Mouse (Mus musculus): ENCODE measurements around the gene Slc30a10. TPM values are rescaled to one million over a fixed set of nuclear protein-coding genes. Genes with fewer than 3 reads are reported as not detected.
A peak's percentile ranks its signal among the peaks of the same experiment; 100 is the strongest.

The Slc30a10 gene
- total RNA-seq, 2 experiments from 2014 or later, result 7.1 to 7.7 TPM

DNA sequence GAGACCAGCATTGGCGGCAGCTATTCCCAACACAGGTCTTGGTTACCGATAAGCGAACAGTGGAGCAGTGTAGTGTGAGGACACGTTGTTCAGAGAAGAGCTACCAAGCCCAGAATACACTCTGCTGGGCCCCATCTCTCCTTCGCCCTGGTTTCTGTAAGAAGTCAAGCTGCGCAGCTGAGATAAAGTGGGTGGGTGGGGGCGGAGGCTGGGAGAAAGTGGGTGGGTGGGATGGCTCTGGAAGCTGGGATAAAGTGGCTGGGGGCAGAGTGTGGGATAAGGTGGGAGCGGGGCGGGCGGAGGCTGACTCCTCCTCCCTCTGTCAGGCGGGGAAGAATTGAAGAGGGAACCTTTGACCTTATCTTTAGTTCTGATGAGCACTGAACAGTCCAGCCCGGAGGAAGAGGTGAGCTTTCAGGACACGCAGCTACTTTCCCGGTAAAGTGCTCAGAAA, 60.9 kb downstream of the Slc30a10 start:
- no peak for DNase-seq (ENCODE audit: low spot score in 2 of 2)

DNA sequence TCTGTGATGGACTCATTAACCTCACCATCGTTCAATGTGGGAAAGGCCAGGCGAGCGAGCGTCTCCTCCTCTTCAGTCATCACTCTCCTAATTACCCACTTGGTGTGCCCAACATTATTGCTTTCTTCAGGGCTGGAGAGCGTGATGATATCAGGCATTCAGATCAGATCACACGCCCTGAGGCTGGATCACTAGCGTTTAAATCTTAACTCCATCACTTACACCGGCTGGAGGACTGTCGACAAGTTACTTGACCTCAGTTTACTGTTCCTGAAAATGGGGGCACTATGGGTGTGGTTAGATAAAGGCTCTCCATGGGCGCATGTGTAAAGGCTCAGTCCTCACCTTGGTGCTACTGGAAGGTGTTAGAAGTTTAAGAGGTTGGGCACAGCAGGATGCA, 61.4 kb downstream of the Slc30a10 start:
- DNase-seq (ENCODE audit: low spot score in 2 of 2), result no peak

DNA sequence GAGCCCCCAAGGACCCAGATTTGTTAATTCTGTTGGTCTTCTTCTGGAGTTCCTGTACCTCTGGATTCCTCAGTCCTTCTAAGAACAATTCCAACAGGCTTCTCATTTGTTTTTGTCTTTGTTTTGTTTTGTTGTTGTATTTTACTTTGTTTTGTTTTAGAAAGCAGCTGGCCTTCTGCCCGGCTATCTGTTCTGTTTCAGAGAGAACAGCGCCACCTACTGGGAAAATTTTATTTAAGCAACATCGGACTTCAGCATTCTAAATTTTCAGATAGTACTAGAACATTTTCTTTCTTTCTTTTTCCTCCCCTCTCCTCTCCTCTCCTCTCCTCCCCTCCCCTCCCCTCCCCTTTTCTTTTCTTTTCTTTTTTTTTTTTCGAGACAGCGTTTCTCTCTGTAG, 62.9 kb downstream of the Slc30a10 start:
- DNase-seq (ENCODE audit: low spot score in 2 of 2), result peak in 1 of 2 experiments; percentile 66

Other genes with a start within 250 kb of the Slc30a10 start
- 10 to 100 TPM; 30.4 to 31.2 TPM for gene Iars2, start 125.5 kb upstream of the Slc30a10 start, total RNA-seq (2021)
- 10 to 100 TPM; 73.6 to 79.0 TPM for gene Bpnt1, start 122.7 kb upstream of the Slc30a10 start, total RNA-seq (2021)
- 10 to 100 TPM; 65.4 to 65.9 TPM for gene Eprs, start 91.8 kb upstream of the Slc30a10 start, total RNA-seq (2021)

All from layer of hippocampus, adult 18-20 months (tissue).